Mouse (Mus musculus): ENCODE measurements around the gene Rasgrp2. TPM values are rescaled to one million over a fixed set of nuclear protein-coding genes. Genes with fewer than 3 reads are reported as not detected.

Rasgrp2 gene
- polyA plus RNA-seq, 1 experiment from 2014 or later = 121 TPM

DNA sequence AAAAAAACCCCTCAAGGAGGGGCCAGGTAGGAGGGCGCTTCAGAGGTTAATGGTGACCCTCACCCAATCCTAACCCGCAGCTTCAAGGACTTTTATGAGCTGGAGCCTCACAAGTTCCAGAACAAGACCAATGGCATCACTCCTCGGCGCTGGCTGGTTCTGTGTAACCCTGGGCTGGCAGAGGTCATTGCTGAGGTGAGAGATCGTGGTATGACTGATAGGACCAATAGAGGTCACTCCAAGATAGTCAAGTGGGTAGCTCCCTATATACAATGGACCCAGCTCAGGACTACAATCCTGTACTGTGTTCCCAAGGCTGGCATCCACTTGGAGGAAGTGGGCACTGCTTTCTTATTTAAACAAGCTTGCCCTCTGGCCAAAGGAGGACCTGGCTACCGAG, 8.9 kb upstream of the Rasgrp2 start:
- H3K27ac ChIP-seq (ENCODE audit: low read length) = no peak overlapping the region
- H3K36me3 ChIP-seq (ENCODE audit: insufficient read depth, low read length) = no peaks in the 10 kb centered on the region
- H3K9ac ChIP-seq (replicated peaks; ENCODE audit: low read length) = no peak overlapping the region
- peak overlapping the region; percentile 40; the same call in 1 of the 2 replicates for H3K4me3 ChIP-seq (ENCODE audit: low read length)
- H3K27me3 ChIP-seq (ENCODE audit: insufficient read depth, low read length) = no peaks in the 10 kb centered on the region
- WGBS = 43% methylated on average over 6 of the region's 6 CpGs
- ATAC-seq (ENCODE audit: low FRiP score, low TSS enrichment) = no peak
- peak overlapping the region; percentile 62; the same call in 1 of the 2 replicates for H3K4me2 ChIP-seq (replicated peaks; ENCODE audit: low read depth, low read length)
- H3K9me3 ChIP-seq (ENCODE audit: low read length) = no peaks in the 10 kb centered on the region
- peaks cover 32% of the 10 kb centered on the region for H3K4me1 ChIP-seq (ENCODE audit: insufficient read depth, low read length)

- Histone ChIP-seq H3K36me3 (ENCODE audit: insufficient read depth, low read length) (no peaks in the 10 kb centered on the region), H3K4me2 (replicated peaks; ENCODE audit: low read depth, low read length) (no peak overlapping the region), H3K4me3 (ENCODE audit: low read length) (no peak overlapping the region), H3K4me1 (ENCODE audit: insufficient read depth, low read length) (peaks cover 19% of the 10 kb centered on the region), H3K27me3 (ENCODE audit: insufficient read depth, low read length) (no peaks in the 10 kb centered on the region), H3K9ac (replicated peaks; ENCODE audit: low read length) (no peak overlapping the region), H3K27ac (ENCODE audit: low read length) (no peak overlapping the region), H3K9me3 (ENCODE audit: low read length) (no peaks in the 10 kb centered on the region)
- ATAC-seq (ENCODE audit: low FRiP score, low TSS enrichment) = no peak
- 91% methylated on average over 14 of the region's 14 CpGs for WGBS
Measured at GRCm38 (mm10) chr19:6392743-6393393, 6.3 kb upstream of the Rasgrp2 start.

GRCm38 (mm10) chr19:6393637-6394036, 5.5 kb upstream of the Rasgrp2 start:
- no peak for ATAC-seq (ENCODE audit: low FRiP score, low TSS enrichment)
- H3K27me3 ChIP-seq (ENCODE audit: insufficient read depth, low read length) = no peaks in the 10 kb centered on the region
- H3K4me1 ChIP-seq (ENCODE audit: insufficient read depth, low read length) = peaks cover 26% of the 10 kb centered on the region
- WGBS = 86% methylated on average over 16 of the region's 16 CpGs
- H3K4me3 ChIP-seq (ENCODE audit: low read length) = no peak overlapping the region
- H3K27ac ChIP-seq (ENCODE audit: low read length) = no peak overlapping the region
- no peak overlapping the region for H3K9ac ChIP-seq (replicated peaks; ENCODE audit: low read length)
- H3K4me2 ChIP-seq (replicated peaks; ENCODE audit: low read depth, low read length) = no peak overlapping the region
- H3K36me3 ChIP-seq (ENCODE audit: insufficient read depth, low read length) = no peaks in the 10 kb centered on the region
- no peaks in the 10 kb centered on the region for H3K9me3 ChIP-seq (ENCODE audit: low read length)

GRCm38 (mm10) chr19:6396237-6396636, 2.9 kb upstream of the Rasgrp2 start:
- 65% methylated on average over 5 of the region's 5 CpGs for WGBS
- Histone ChIP-seq H3K9me3 (ENCODE audit: low read length) (no peaks in the 10 kb centered on the region), H3K27me3 (ENCODE audit: insufficient read depth, low read length) (0 out of 2 replicates have a peak, but pooled peaks cover 3% of the 10 kb centered on the region), H3K4me1 (ENCODE audit: insufficient read depth, low read length) (peaks cover 35% of the 10 kb centered on the region), H3K4me2 (replicated peaks; ENCODE audit: low read depth, low read length) (no peak overlapping the region), H3K9ac (replicated peaks; ENCODE audit: low read length) (no peak overlapping the region), H3K27ac (ENCODE audit: low read length) (no peak overlapping the region), H3K4me3 (ENCODE audit: low read length) (no peak overlapping the region), H3K36me3 (ENCODE audit: insufficient read depth, low read length) (no peaks in the 10 kb centered on the region)
- ATAC-seq (ENCODE audit: low FRiP score, low TSS enrichment) = no peak

DNA sequence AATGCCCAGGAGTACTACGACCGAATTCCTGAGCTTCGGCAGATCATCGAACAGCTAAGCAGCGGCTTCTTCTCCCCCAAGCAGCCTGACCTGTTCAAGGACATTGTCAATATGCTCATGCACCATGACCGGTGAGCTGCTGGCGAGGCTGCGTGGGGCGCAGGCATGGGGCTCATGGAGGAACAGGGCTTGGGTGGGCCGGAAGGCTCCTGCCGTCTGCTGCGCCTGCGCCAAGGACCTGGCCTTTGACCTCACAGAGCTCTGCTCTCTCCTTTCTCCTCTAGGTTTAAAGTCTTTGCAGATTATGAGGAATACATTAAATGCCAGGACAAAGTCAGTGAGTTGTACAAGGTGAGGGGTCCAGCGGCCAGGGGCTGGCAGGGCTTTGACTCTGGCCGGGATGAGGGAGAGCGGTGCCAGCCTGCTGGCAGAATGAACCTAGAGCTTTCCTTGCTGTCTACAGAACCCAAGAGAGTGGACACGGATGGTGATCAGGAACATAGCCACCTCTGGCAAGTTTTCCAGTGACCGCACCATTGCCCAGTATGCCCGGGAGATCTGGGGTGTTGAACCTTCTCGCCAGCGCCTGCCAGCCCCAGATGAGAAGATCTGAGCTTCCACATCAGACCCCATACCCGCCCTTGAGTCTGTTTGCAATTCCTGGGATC, 1.4 kb upstream of the Rasgrp2 start:
- Histone ChIP-seq H3K4me3 (ENCODE audit: low read length) (no peak overlapping the region), H3K36me3 (ENCODE audit: insufficient read depth, low read length) (no peaks in the 10 kb centered on the region), H3K27ac (ENCODE audit: low read length) (no peak overlapping the region), H3K27me3 (ENCODE audit: insufficient read depth, low read length) (0 out of 2 replicates have a peak, but pooled peaks cover 4% of the 10 kb centered on the region), H3K9me3 (ENCODE audit: low read length) (no peaks in the 10 kb centered on the region), H3K4me2 (replicated peaks; ENCODE audit: low read depth, low read length) (no peak overlapping the region), H3K4me1 (ENCODE audit: insufficient read depth, low read length) (peaks cover 47% of the 10 kb centered on the region), H3K9ac (replicated peaks; ENCODE audit: low read length) (no peak overlapping the region)
- no peak for ATAC-seq (ENCODE audit: low FRiP score, low TSS enrichment)
- 79% methylated on average over 22 of the region's 22 CpGs for WGBS

DNA sequence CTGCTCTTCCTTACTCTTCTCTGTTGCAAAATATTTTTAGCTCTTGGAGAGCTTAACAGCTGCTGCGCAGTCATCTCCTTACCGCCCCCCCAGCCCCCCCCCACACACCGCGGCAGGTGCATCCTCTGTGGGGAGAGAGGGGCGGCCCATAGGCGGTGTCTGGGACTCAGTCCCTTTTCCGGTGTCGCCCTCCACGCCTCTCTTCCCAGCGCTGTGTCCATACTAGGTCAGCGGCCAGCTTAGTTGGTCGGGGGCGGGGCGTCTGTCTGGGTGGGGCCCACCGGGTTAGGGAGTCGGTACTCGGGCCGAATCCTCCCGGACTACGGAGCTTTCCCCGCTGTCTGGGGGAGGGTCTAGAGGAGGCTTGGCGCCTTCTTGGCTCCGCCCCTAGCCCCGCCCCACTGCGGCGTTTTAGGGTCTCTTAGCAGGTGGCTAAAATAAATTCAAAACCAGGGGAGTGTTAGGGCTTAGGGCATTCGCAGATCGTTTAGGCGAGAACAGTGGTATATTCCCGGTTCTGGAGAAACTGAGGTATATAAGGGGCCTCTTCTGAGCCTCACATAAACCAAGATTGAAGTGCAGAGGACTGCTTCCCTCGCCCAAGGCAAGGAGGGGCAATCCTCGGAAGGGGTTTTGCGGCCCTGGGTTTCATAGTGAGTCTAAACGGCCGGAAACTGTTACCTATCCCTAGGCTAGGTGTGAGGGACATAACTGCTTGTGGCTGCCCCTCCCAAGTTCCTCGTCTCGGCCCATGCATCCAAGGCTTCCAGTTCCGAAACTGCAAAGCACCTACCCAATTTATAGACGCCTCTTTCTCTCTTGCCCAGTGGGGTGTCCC, 474 bp upstream of the Rasgrp2 start:
- Histone ChIP-seq H3K9me3 (ENCODE audit: low read length) (no peaks in the 10 kb centered on the region), H3K27ac (ENCODE audit: low read length) (peak overlapping the region; percentile 72; the same call in 1 of the 2 replicates), H3K27me3 (ENCODE audit: insufficient read depth, low read length) (0 out of 2 replicates have a peak, but pooled peaks cover 7% of the 10 kb centered on the region), H3K4me1 (ENCODE audit: insufficient read depth, low read length) (peaks cover 47% of the 10 kb centered on the region), H3K4me2 (replicated peaks; ENCODE audit: low read depth, low read length) (peak overlapping the region; percentile 99), H3K36me3 (ENCODE audit: insufficient read depth, low read length) (no peaks in the 10 kb centered on the region), H3K9ac (replicated peaks; ENCODE audit: low read length) (peak overlapping the region; percentile 76), H3K4me3 (ENCODE audit: low read length) (peak overlapping the region; percentile 69)
- WGBS = under 1% methylated on average over 39 of the region's 39 CpGs
- ATAC-seq (ENCODE audit: low FRiP score, low TSS enrichment) = peak; percentile 54

- Histone ChIP-seq H3K4me3 (ENCODE audit: low read length) (peak overlapping the region; percentile 69), H3K9ac (replicated peaks; ENCODE audit: low read length) (peak overlapping the region; percentile 76), H3K36me3 (ENCODE audit: insufficient read depth, low read length) (no peaks in the 10 kb centered on the region), H3K4me1 (ENCODE audit: insufficient read depth, low read length) (peaks cover 47% of the 10 kb centered on the region), H3K27me3 (ENCODE audit: insufficient read depth, low read length) (0 out of 2 replicates have a peak, but pooled peaks cover 7% of the 10 kb centered on the region), H3K9me3 (ENCODE audit: low read length) (no peaks in the 10 kb centered on the region), H3K4me2 (replicated peaks; ENCODE audit: low read depth, low read length) (peak overlapping the region; percentile 99), H3K27ac (ENCODE audit: low read length) (peak overlapping the region; percentile 72)
- 1% methylated on average over 29 of the region's 29 CpGs for WGBS
- ATAC-seq (ENCODE audit: low FRiP score, low TSS enrichment) = peak; percentile 27
Measured at GRCm38 (mm10) chr19:6400096-6401086, 1.3 kb downstream of the Rasgrp2 start.

DNA sequence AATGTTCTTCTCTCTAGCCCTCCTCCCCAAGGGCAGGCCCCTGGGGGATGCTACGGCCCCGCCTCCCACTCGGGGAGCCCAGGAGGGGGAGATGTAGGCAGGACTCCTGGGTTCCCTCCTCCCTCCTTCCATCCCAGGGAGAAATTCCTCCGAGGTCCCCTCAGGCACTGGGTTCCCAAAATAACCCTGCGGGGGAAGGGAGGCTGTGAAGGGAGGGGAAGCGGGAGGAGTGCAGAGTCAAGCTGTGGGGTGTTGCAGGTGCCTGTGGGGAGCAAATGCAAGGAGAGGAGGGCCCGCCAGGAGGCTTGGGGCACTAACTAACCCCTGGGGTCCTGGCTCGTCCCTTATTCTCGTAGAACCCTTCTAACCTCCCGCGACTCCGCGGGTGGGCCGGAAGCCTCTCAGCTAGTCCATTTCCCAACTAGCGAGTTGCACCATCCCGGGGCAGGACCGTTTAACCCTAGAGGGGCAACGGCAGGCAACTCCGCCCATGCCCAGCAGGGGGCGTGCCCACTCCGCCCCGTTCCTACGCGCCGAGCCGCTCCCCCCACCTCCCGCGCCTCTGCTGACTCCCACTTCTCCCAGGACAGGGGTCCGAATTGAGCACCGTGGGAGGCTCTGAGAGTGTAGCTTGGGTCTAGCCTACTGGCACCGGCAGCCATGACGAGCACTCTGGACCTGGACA, 2.1 kb downstream of the Rasgrp2 start:
- Histone ChIP-seq H3K27ac (ENCODE audit: low read length) (peak overlapping the region; percentile 67; the same call in 1 of the 2 replicates), H3K4me2 (replicated peaks; ENCODE audit: low read depth, low read length) (peak overlapping the region; percentile 99), H3K9ac (replicated peaks; ENCODE audit: low read length) (peak overlapping the region; percentile 64), H3K4me1 (ENCODE audit: insufficient read depth, low read length) (peaks cover 47% of the 10 kb centered on the region), H3K27me3 (ENCODE audit: insufficient read depth, low read length) (0 out of 2 replicates have a peak, but pooled peaks cover 7% of the 10 kb centered on the region), H3K4me3 (ENCODE audit: low read length) (peak overlapping the region; percentile 69), H3K9me3 (ENCODE audit: low read length) (no peaks in the 10 kb centered on the region), H3K36me3 (ENCODE audit: insufficient read depth, low read length) (no peaks in the 10 kb centered on the region)
- ATAC-seq (ENCODE audit: low FRiP score, low TSS enrichment) = peak; percentile 47
- under 1% methylated on average over 29 of the region's 32 CpGs for WGBS
